Comparison of ENCODE assay signal across 15 mouse cellular contexts in the genomic region with DNA sequence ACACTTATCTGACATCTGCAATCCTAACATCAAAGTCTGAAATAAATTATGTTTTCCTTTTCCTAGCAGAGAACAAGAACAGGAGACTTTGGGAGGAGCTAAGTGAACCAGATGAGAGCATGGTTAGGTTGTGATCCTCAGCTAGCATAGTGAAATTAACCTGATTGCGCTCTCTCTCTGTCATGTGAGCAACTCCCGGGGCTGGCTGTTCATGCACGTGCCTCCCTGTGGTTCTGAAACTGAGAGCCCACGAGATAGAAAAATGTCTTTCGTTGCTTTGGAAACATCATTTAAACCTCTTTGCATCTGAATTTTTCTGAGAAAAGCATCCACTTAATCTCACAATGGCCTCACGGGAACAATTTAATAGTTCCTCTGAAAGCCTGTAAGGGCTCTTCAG.
DNase-seq lines count a peak whose midpoint lies in the region; ATAC-seq and TF ChIP-seq lines count a peak whose summit lies in the region.
"Had no signal": no experiment of that assay in that cellular context is flagged by ENCODE, and none has a peak within 500 bp of the region (broad histone marks: within the 10 kb centered on the region; RNA-seq: fewer than 3 reads in every experiment).

No protein-coding gene starts in this region.

- no peak overlapping the region for H3K4me3 ChIP-seq in forebrain, embryonic 13.5 days
- H3K4me3 ChIP-seq in forebrain, embryonic 15.5 days = no peak overlapping the region
- H3K4me3 ChIP-seq in hindbrain, embryonic 14.5 days (replicated peaks; ENCODE audit: low read length) = no peak overlapping the region
- no peak overlapping the region for H3K4me3 ChIP-seq in hindbrain, embryonic 16.5 days (ENCODE audit: low read length)
- no peak overlapping the region for H3K4me3 ChIP-seq in midbrain, postnatal 0 days (ENCODE audit: low read depth, low read length)
- no peak overlapping the region for H3K4me3 ChIP-seq in midbrain, embryonic 11.5 days (ENCODE audit: low read depth, low read length)
- H3K4me3 ChIP-seq: heart, embryonic 13.5 days; hindbrain, embryonic 12.5 days had no signal

- H3K36me3 ChIP-seq in forebrain, embryonic 13.5 days (ENCODE audit: poor library complexity, severe bottlenecking) = no peaks in the 10 kb centered on the region
- H3K36me3 ChIP-seq in forebrain, embryonic 15.5 days = no peaks in the 10 kb centered on the region
- no peaks in the 10 kb centered on the region for H3K36me3 ChIP-seq in hindbrain, embryonic 14.5 days (replicated peaks; ENCODE audit: control insufficient read depth, insufficient read depth)
- no peaks in the 10 kb centered on the region for H3K36me3 ChIP-seq in hindbrain, embryonic 16.5 days (ENCODE audit: control insufficient read depth, insufficient read depth, low read length)
- no peaks in the 10 kb centered on the region for H3K36me3 ChIP-seq in midbrain, postnatal 0 days (ENCODE audit: insufficient read depth, low read length)
- H3K36me3 ChIP-seq in midbrain, embryonic 11.5 days (ENCODE audit: control insufficient read depth, insufficient read depth, low read length) = no peaks in the 10 kb centered on the region
- H3K36me3 ChIP-seq: heart, embryonic 13.5 days; hindbrain, embryonic 12.5 days had no signal

- no peak for TF ChIP-seq CTCF in midbrain, postnatal 0 days (IDR thresholded peaks at IDR 0.05)

- WGBS in forebrain, embryonic 13.5 days = 44% methylated on average over 6 of the region's 6 CpGs
- 39% methylated on average over 6 of the region's 6 CpGs for WGBS in forebrain, embryonic 15.5 days
- 43% methylated on average over 6 of the region's 6 CpGs for WGBS in hindbrain, embryonic 14.5 days
- WGBS in hindbrain, embryonic 16.5 days = 50% methylated on average over 6 of the region's 6 CpGs
- 36% methylated on average over 6 of the region's 6 CpGs for WGBS in midbrain, postnatal 0 days
- WGBS in midbrain, embryonic 11.5 days = 66% methylated on average over 6 of the region's 6 CpGs

- no peaks in the 10 kb centered on the region for H3K9me3 ChIP-seq in forebrain, embryonic 13.5 days (replicated peaks)
- no peaks in the 10 kb centered on the region for H3K9me3 ChIP-seq in forebrain, embryonic 15.5 days
- no peaks in the 10 kb centered on the region for H3K9me3 ChIP-seq in hindbrain, embryonic 14.5 days (ENCODE audit: control insufficient read depth, low read length)
- H3K9me3 ChIP-seq in hindbrain, embryonic 16.5 days (ENCODE audit: control insufficient read depth, low read length) = no peaks in the 10 kb centered on the region
- no peaks in the 10 kb centered on the region for H3K9me3 ChIP-seq in midbrain, postnatal 0 days (ENCODE audit: low read length)
- no peaks in the 10 kb centered on the region for H3K9me3 ChIP-seq in midbrain, embryonic 11.5 days (ENCODE audit: control insufficient read depth, low read length)
- H3K9me3 ChIP-seq: heart, embryonic 13.5 days; hindbrain, embryonic 12.5 days had no signal

- ATAC-seq in forebrain, embryonic 13.5 days = peak; percentile 69; the same call in 1 of the 2 replicates
- ATAC-seq in forebrain, embryonic 15.5 days (replicated peaks) = no peak
- no peak for ATAC-seq in hindbrain, embryonic 14.5 days (ENCODE audit: low FRiP score)
- no peak for ATAC-seq in hindbrain, embryonic 16.5 days
- no peak for ATAC-seq in midbrain, postnatal 0 days (ENCODE audit: low FRiP score)
- ATAC-seq in midbrain, embryonic 11.5 days (ENCODE audit: low FRiP score) = no peak
- ATAC-seq: intestine, embryonic 16.5 days had no signal

- H3K27me3 ChIP-seq in forebrain, embryonic 13.5 days = no peaks in the 10 kb centered on the region
- H3K27me3 ChIP-seq in forebrain, embryonic 15.5 days = no peaks in the 10 kb centered on the region
- H3K27me3 ChIP-seq in hindbrain, embryonic 14.5 days (ENCODE audit: control insufficient read depth, insufficient read depth, low read length) = no peaks in the 10 kb centered on the region
- H3K27me3 ChIP-seq in hindbrain, embryonic 16.5 days (replicated peaks; ENCODE audit: control insufficient read depth, insufficient read depth, low read length) = no peaks in the 10 kb centered on the region
- H3K27me3 ChIP-seq in midbrain, postnatal 0 days (ENCODE audit: insufficient read depth, low read length) = no peaks in the 10 kb centered on the region
- H3K27me3 ChIP-seq in midbrain, embryonic 11.5 days (ENCODE audit: control insufficient read depth, insufficient read depth, low read length) = no peaks in the 10 kb centered on the region
- H3K27me3 ChIP-seq: heart, embryonic 13.5 days; hindbrain, embryonic 12.5 days had no signal

- H3K9ac ChIP-seq in forebrain, embryonic 13.5 days = no peak overlapping the region
- no peak overlapping the region for H3K9ac ChIP-seq in forebrain, embryonic 15.5 days (replicated peaks)
- H3K9ac ChIP-seq in hindbrain, embryonic 14.5 days = no peak overlapping the region
- no peak overlapping the region for H3K9ac ChIP-seq in hindbrain, embryonic 16.5 days (ENCODE audit: low read depth, low read length)
- no peak overlapping the region for H3K9ac ChIP-seq in midbrain, postnatal 0 days (replicated peaks; ENCODE audit: low read length, poor library complexity, severe bottlenecking)
- no peak overlapping the region for H3K9ac ChIP-seq in midbrain, embryonic 11.5 days (ENCODE audit: low read length)
- H3K9ac ChIP-seq: heart, embryonic 13.5 days; hindbrain, embryonic 12.5 days had no signal

- no peak overlapping the region for H3K27ac ChIP-seq in forebrain, embryonic 13.5 days
- H3K27ac ChIP-seq in forebrain, embryonic 15.5 days (replicated peaks) = no peak overlapping the region
- H3K27ac ChIP-seq in hindbrain, embryonic 14.5 days = no peak overlapping the region
- no peak overlapping the region for H3K27ac ChIP-seq in hindbrain, embryonic 16.5 days (ENCODE audit: low read depth, low read length)
- H3K27ac ChIP-seq in midbrain, postnatal 0 days (ENCODE audit: low read depth, low read length) = no peak overlapping the region
- H3K27ac ChIP-seq in midbrain, embryonic 11.5 days (ENCODE audit: low read depth, low read length) = no peak overlapping the region
- H3K27ac ChIP-seq: heart, embryonic 13.5 days; hindbrain, embryonic 12.5 days had no signal

- peak; percentile 38 for DNase-seq in hindbrain, embryonic 14.5 days (ENCODE audit: low spot score)
- DNase-seq in midbrain, postnatal 0 days (ENCODE audit: low spot score) = peak; percentile 17
- DNase-seq in midbrain, embryonic 11.5 days (ENCODE audit: low spot score, missing footprints) = no peak
- DNase-seq in adrenal gland, adult 2 months = no peak
- DNase-seq: adrenal gland, postnatal 14 days; cerebellum, adult 2 months; gastrocnemius, postnatal 36 days; heart, adult 11 months; heart, postnatal 36 days had no signal

- peaks cover 6% of the 10 kb centered on the region; the same call in 1 of the 2 replicates for H3K4me1 ChIP-seq in forebrain, embryonic 13.5 days
- H3K4me1 ChIP-seq in forebrain, embryonic 15.5 days = peaks cover 5% of the 10 kb centered on the region; the same call in 1 of the 2 replicates
- 0 out of 2 replicates have a peak, but pooled peaks cover 3% of the 10 kb centered on the region for H3K4me1 ChIP-seq in hindbrain, embryonic 14.5 days (replicated peaks; ENCODE audit: control insufficient read depth, insufficient read depth, low read length)
- H3K4me1 ChIP-seq in hindbrain, embryonic 16.5 days (ENCODE audit: control insufficient read depth, insufficient read depth, low read depth, low read length) = no peaks in the 10 kb centered on the region
- H3K4me1 ChIP-seq in midbrain, postnatal 0 days (ENCODE audit: insufficient read depth, low read length) = no peaks in the 10 kb centered on the region
- H3K4me1 ChIP-seq in midbrain, embryonic 11.5 days (ENCODE audit: control insufficient read depth, insufficient read depth, low read length) = no peaks in the 10 kb centered on the region
- H3K4me1 ChIP-seq: heart, embryonic 13.5 days; hindbrain, embryonic 12.5 days had no signal

- H3K4me2 ChIP-seq in forebrain, embryonic 13.5 days = no peak overlapping the region
- no peak overlapping the region for H3K4me2 ChIP-seq in forebrain, embryonic 15.5 days (replicated peaks)
- no peak overlapping the region for H3K4me2 ChIP-seq in hindbrain, embryonic 14.5 days (replicated peaks)
- H3K4me2 ChIP-seq in hindbrain, embryonic 16.5 days (ENCODE audit: low read length) = no peak overlapping the region
- no peak overlapping the region for H3K4me2 ChIP-seq in midbrain, postnatal 0 days (ENCODE audit: low read depth, low read length, poor library complexity, severe bottlenecking)
- H3K4me2 ChIP-seq in midbrain, embryonic 11.5 days = no peak overlapping the region
- H3K4me2 ChIP-seq: heart, embryonic 13.5 days; hindbrain, embryonic 12.5 days had no signal

Comparison
In these comparisons a context has a peak if more than half of its experiments do, and no peak if none do; other contexts are left out.
1. DNase-seq: peak in hindbrain, embryonic 14.5 days (single experiment) and midbrain, postnatal 0 days (single experiment); none in midbrain, embryonic 11.5 days (single experiment) and adrenal gland, adult 2 months (single experiment).